Mouse (Mus musculus) liver, embryonic 16.5 days (tissue): ENCODE data around the gene Nell1. TPM values are rescaled to one million over a fixed set of nuclear protein-coding genes. Genes with fewer than 3 reads are reported as not detected.

Experiments
- ATAC-seq: fragments of 200-750 bp; cut with Nextera tagmentation; 2 replicates; pipeline ENCODE4 v1.8.0; 2017; ENCODE audit warnings: low read depth, mild to moderate bottlenecking, moderate number of reproducible peaks, moderate library complexity
- H3K27ac ChIP-seq: fragments of 300-500 bp; sonication (generic); 2 replicates; pipeline ENCODE4 v1.5.1; 2014; ENCODE audit warnings: mild to moderate bottlenecking, low read length
- H3K27me3 ChIP-seq: fragments of 300-500 bp; sonication (generic); 2 replicates; pipeline ENCODE4 v1.6.1; 2014; ENCODE audit warnings: low read depth, low read length, mixed read lengths; ENCODE audit not compliant: control insufficient read depth, insufficient read depth
- H3K36me3 ChIP-seq: fragments of 300-500 bp; sonication (generic); 2 replicates; pipeline ENCODE4 v1.6.1; 2014; ENCODE audit warnings: mild to moderate bottlenecking; ENCODE audit not compliant: control insufficient read depth, insufficient read depth
- H3K4me1 ChIP-seq: fragments of 300-500 bp; sonication (generic); 2 replicates; pipeline ENCODE4 v1.6.1; 2014; ENCODE audit warnings: low read depth, low read length, mixed read lengths; ENCODE audit not compliant: control insufficient read depth
- H3K4me2 ChIP-seq: fragments of 300-500 bp; sonication (generic); 2 replicates; pipeline ENCODE4 v1.6.1; 2014; ENCODE audit warnings: low read depth, low read length, mixed read lengths
- H3K4me3 ChIP-seq: fragments of 300-500 bp; sonication (generic); 2 replicates; pipeline ENCODE4 v1.5.1; 2014; ENCODE audit warnings: low read depth, mild to moderate bottlenecking, low read length
- H3K9ac ChIP-seq: fragments of 300-500 bp; sonication (generic); 2 replicates; pipeline ENCODE4 v1.6.1; 2014; ENCODE audit warnings: low read depth, low read length
- H3K9me3 ChIP-seq: fragments of 300-500 bp; sonication (generic); replicated peaks from 2 replicates; pipeline ENCODE4 v1.6.1; 2016; ENCODE audit warnings: low read length; ENCODE audit not compliant: control insufficient read depth
- WGBS: fragments of 180-500 bp; shearing (Covaris S2); extraction: QIAGEN DNeasy Blood & Tissue Kit; methylation state at CpG from one replicate; pipeline ENCODE4 v1.1.7; 2014; ENCODE audit not compliant: insufficient replicate concordance; 5-methylcytosine and 5-hydroxymethylcytosine counted together
- polyA plus RNA-seq: library from polyadenylated mRNA; unstranded; fragments of >200 nt; fragmentation: Nextera tagmentation; extraction: Ambion mirVana; gene quantifications from 2 replicates; pipeline ENCODE4 v1.2.1, GENCODE M21; 2015

Gene Nell1
- polyA plus RNA-seq, 1 experiment from 2014 or later, result 0.07 TPM

- Histone ChIP-seq H3K4me1 (no peaks in the 10 kb centered on the region), H3K27ac (no peak overlapping the region), H3K4me2 (no peak overlapping the region), H3K4me3 (no peak overlapping the region), H3K27me3 (no peaks in the 10 kb centered on the region), H3K9ac (no peak overlapping the region), H3K9me3 (no peaks in the 10 kb centered on the region), H3K36me3 (no peaks in the 10 kb centered on the region)
- no peak for ATAC-seq
- WGBS, result 38% methylated on average over 2 of the region's 2 CpGs
Observed at GRCm38 (mm10) chr7:50205268-50205667, 230.6 kb downstream of the Nell1 start.

DNA sequence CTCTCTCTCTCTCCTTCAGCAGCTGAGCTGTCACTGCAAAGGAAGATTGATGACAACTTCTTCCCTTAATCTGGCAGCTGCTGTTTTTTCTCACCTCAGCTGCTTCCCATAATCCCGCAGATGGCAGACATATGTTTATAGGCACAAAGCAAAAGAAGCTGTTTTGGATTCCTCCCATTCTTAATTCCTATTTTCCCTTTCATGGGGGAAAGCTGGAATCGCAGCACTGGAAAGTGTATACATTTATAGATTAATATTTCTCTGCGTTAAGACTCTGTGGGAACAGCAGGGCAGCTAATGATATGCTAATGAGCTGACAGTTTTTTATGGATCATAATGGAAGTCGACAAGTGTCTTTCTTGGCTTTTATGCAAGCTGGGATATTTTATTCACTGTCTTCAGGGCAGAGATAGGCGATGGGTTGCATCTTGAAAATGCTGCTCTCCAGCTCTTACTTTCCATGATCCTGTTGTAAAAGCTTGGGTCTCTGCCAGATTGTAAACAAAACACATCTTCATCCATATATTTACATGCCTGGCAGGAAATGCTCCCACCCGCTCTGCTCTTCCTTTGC lies 236.1 kb downstream of the Nell1 start:
- H3K36me3 ChIP-seq, result no peaks in the 10 kb centered on the region
- no peaks in the 10 kb centered on the region for H3K9me3 ChIP-seq
- no peak for ATAC-seq
- H3K4me2 ChIP-seq, result no peak overlapping the region
- H3K27ac ChIP-seq, result no peak overlapping the region
- H3K9ac ChIP-seq, result no peak overlapping the region
- no peaks in the 10 kb centered on the region for H3K27me3 ChIP-seq
- whole genome bisulfite sequencing, result 34% methylated on average over 6 of the region's 6 CpGs
- H3K4me1 ChIP-seq, result no peaks in the 10 kb centered on the region
- H3K4me3 ChIP-seq, result no peak overlapping the region

DNA sequence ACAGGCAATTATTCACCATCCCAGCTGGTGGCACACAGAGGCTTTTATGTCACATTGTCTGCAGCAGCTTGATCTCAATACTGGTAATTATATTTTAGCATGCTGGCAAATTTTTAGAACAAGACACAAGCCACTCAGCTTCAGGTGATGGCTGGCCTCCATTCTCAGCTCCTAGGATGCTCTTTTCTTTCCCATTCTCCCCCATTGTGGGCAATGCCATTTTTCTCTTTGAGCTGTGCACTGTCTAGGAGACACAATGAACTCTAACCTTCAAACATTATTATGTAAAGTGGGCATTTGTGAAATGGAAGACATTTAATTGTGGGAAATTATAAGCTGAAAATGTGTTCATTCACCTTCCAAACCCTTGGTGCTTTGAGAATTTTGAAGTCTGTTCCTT lies 247.2 kb downstream of the Nell1 start:
- Histone ChIP-seq H3K4me3 (no peak overlapping the region), H3K9me3 (no peaks in the 10 kb centered on the region), H3K27ac (no peak overlapping the region), H3K4me1 (no peaks in the 10 kb centered on the region), H3K4me2 (no peak overlapping the region), H3K27me3 (no peaks in the 10 kb centered on the region), H3K36me3 (no peaks in the 10 kb centered on the region), H3K9ac (no peak overlapping the region)
- ATAC-seq, result no peak

GRCm38 (mm10) chr7:50226621-50227020 lies 252.0 kb downstream of the Nell1 start:
- no peaks in the 10 kb centered on the region for H3K9me3 ChIP-seq
- ATAC-seq, result no peak
- no peaks in the 10 kb centered on the region for H3K27me3 ChIP-seq
- H3K27ac ChIP-seq, result no peak overlapping the region
- H3K4me3 ChIP-seq, result no peak overlapping the region
- no peak overlapping the region for H3K4me2 ChIP-seq
- no peaks in the 10 kb centered on the region for H3K4me1 ChIP-seq
- H3K36me3 ChIP-seq, result no peaks in the 10 kb centered on the region
- H3K9ac ChIP-seq, result no peak overlapping the region
- WGBS, result 57% methylated on average over 2 of the region's 2 CpGs

- Histone ChIP-seq H3K4me1 (no peaks in the 10 kb centered on the region), H3K9ac (no peak overlapping the region), H3K9me3 (no peaks in the 10 kb centered on the region), H3K4me3 (no peak overlapping the region), H3K27ac (no peak overlapping the region), H3K4me2 (no peak overlapping the region), H3K27me3 (no peaks in the 10 kb centered on the region), H3K36me3 (no peaks in the 10 kb centered on the region)
- ATAC-seq, result no peak
- WGBS, result 40% methylated on average over 4 of the region's 4 CpGs
Observed at GRCm38 (mm10) chr7:50228273-50228672, 253.6 kb downstream of the Nell1 start.

GRCm38 (mm10) chr7:50241213-50241612 lies 266.5 kb downstream of the Nell1 start:
- 61% methylated on average over 4 of the region's 4 CpGs for WGBS
- ATAC-seq, result no peak
- H3K4me2 ChIP-seq, result no peak overlapping the region

DNA sequence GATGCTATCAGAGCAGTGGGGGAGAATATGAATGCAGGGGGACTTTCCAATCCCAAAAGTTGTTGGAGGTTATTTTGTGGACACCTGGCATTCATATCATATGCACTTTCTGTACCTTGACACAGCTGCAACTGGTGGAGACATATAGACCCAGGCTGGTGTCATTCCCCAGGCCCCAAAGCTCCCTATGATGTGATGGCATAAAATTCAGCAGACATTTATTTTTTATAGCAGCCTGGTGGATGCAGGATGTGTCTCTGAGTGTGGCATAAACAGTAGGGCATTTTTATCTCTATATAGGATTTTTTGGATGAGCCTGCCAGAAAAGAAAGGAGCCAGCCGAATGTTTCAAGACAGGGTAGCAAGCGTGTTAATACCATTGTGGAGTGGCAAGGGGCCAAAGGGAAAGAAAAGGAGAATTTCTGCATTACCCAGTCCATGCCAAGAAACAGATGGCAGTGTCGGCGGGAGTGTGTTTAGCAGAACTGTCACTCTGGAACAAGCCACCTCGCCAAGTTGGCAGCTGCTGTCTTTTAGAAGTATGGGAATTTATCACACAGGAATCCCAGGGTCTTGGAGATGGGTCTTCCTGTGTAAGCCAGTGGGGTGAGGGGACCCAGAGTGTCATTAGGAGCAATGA lies 267.1 kb downstream of the Nell1 start:
- ATAC-seq, result no peak
- H3K27ac ChIP-seq, result no peak overlapping the region

More at GRCm38 (mm10) chr7:50241213-50241612, 266.5 kb downstream of the Nell1 start:
- Histone ChIP-seq H3K27ac (no peak overlapping the region), H3K4me3 (no peak overlapping the region), H3K27me3 (no peaks in the 10 kb centered on the region), H3K36me3 (no peaks in the 10 kb centered on the region), H3K9ac (no peak overlapping the region), H3K4me1 (no peaks in the 10 kb centered on the region), H3K9me3 (no peaks in the 10 kb centered on the region)

DNA sequence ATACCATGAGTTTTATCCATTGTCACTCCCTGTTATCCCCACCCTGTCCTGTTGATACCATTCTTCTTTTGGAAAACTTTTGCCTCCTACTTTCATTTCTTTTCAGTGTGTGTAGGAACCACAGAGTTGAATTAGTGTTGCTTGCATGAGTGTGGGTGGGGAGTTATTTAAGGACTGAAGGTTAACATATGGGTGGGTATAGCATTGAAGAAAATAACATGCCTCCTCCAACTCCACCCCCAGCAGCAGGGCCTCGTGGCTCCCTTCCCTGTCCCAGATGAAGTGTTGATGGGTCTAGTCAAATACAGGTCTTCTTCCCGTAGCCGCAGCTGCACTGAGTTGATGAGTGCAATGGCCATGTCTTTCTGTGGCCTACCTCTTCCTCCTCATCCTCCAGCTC lies 278.5 kb downstream of the Nell1 start:
- no peak overlapping the region for H3K4me3 ChIP-seq
- no peak overlapping the region for H3K4me2 ChIP-seq
- ATAC-seq, result no peak
- no peak overlapping the region for H3K27ac ChIP-seq
- H3K27me3 ChIP-seq, result no peaks in the 10 kb centered on the region
- H3K36me3 ChIP-seq, result no peaks in the 10 kb centered on the region
- 51% methylated on average over 3 of the region's 3 CpGs for WGBS
- no peak overlapping the region for H3K9ac ChIP-seq
- no peaks in the 10 kb centered on the region for H3K9me3 ChIP-seq
- H3K4me1 ChIP-seq, result no peaks in the 10 kb centered on the region

More for the DNA sequence above, 267.1 kb downstream of the Nell1 start:
- Histone ChIP-seq H3K4me1 (no peaks in the 10 kb centered on the region), H3K4me2 (no peak overlapping the region), H3K4me3 (no peak overlapping the region), H3K9ac (no peak overlapping the region), H3K27me3 (no peaks in the 10 kb centered on the region), H3K9me3 (no peaks in the 10 kb centered on the region), H3K36me3 (no peaks in the 10 kb centered on the region)
- WGBS, result 47% methylated on average over 5 of the region's 5 CpGs

DNA sequence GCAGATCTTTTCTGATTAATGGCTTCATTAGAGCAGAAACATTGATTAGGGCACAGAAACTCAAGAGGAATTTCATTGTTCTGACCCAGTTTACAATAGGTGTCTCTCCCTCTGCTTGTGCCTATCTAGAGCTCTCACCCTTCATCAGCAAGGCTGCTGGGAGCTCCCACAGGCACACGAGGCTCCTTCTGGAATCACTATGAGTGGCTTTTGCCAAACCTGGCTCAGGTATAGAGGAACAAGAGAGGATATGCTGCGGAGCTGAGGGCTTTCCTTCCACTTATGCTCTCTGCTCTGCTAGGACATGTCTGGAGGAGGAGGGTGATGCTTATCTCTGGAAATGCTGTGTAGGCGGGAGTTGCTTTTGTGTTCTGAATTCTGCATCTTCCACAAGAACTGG lies 285.4 kb downstream of the Nell1 start:
- H3K9me3 ChIP-seq, result no peaks in the 10 kb centered on the region
- WGBS, result 62% methylated on average over 3 of the region's 3 CpGs
- H3K27ac ChIP-seq, result no peak overlapping the region
- no peak for ATAC-seq
- H3K4me2 ChIP-seq, result no peak overlapping the region
- H3K4me1 ChIP-seq, result no peaks in the 10 kb centered on the region
- H3K9ac ChIP-seq, result no peak overlapping the region
- H3K4me3 ChIP-seq, result no peak overlapping the region
- H3K27me3 ChIP-seq, result no peaks in the 10 kb centered on the region
- no peaks in the 10 kb centered on the region for H3K36me3 ChIP-seq
